Mouse (Mus musculus) forebrain, embryonic 12.5 days (tissue): ENCODE data around the gene Net1. TPM values are rescaled to one million over a fixed set of nuclear protein-coding genes. Genes with fewer than 3 reads are reported as not detected.
"Not testable (repeated sequence)": the region's sequence is repeated elsewhere in the genome, so short reads cannot be mapped to it uniquely, and the experiment has no call there.

Experiments
- ATAC-seq: fragments of 200-750 bp; cut with Nextera tagmentation; 2 replicates; pipeline ENCODE4 v1.8.0; 2017; ENCODE audit warnings: moderate TSS enrichment; ENCODE audit not compliant: low FRiP score
- H3K27ac ChIP-seq: fragments of 300-500 bp; sonication (generic); 2 replicates; pipeline ENCODE4 v1.5.1; 2016; ENCODE audit warnings: mild to moderate bottlenecking
- H3K27me3 ChIP-seq: fragments of 300-500 bp; sonication (generic); 2 replicates; pipeline ENCODE4 v1.6.1; 2016; ENCODE audit warnings: mild to moderate bottlenecking
- H3K36me3 ChIP-seq: fragments of 300-500 bp; sonication (generic); replicated peaks from 2 replicates; pipeline ENCODE4 v1.6.1; 2016; ENCODE audit warnings: mild to moderate bottlenecking
- H3K4me1 ChIP-seq: fragments of 300-500 bp; sonication (generic); 2 replicates; pipeline ENCODE4 v1.6.1; 2016
- H3K4me2 ChIP-seq: fragments of 300-500 bp; sonication (generic); 2 replicates; pipeline ENCODE4 v1.6.1; 2016; ENCODE audit warnings: mild to moderate bottlenecking, moderate library complexity
- H3K4me3 ChIP-seq: fragments of 300-500 bp; sonication (generic); replicated peaks from 2 replicates; pipeline ENCODE4 v1.5.1; 2016; ENCODE audit warnings: mild to moderate bottlenecking
- H3K9ac ChIP-seq: fragments of 300-500 bp; sonication (generic); 2 replicates; pipeline ENCODE4 v1.6.1; 2016; ENCODE audit warnings: mild to moderate bottlenecking
- H3K9me3 ChIP-seq: fragments of 300-500 bp; sonication (generic); 2 replicates; pipeline ENCODE4 v1.6.1; 2016
- whole genome bisulfite sequencing: fragments of 180-500 bp; shearing (Covaris S2); methylation state at CpG from one replicate; pipeline ENCODE4 v1.1.7; 2016; 5-methylcytosine and 5-hydroxymethylcytosine counted together
- polyA plus RNA-seq: library from polyadenylated mRNA; unstranded; fragments of >200 nt; fragmentation: Nextera tagmentation; extraction: Ambion mirVana; gene quantifications from 2 replicates; pipeline ENCODE4 v1.2.1, GENCODE M21; 2016

Gene Net1
- polyA plus RNA-seq, 1 experiment from 2014 or later: 49.2 TPM

DNA sequence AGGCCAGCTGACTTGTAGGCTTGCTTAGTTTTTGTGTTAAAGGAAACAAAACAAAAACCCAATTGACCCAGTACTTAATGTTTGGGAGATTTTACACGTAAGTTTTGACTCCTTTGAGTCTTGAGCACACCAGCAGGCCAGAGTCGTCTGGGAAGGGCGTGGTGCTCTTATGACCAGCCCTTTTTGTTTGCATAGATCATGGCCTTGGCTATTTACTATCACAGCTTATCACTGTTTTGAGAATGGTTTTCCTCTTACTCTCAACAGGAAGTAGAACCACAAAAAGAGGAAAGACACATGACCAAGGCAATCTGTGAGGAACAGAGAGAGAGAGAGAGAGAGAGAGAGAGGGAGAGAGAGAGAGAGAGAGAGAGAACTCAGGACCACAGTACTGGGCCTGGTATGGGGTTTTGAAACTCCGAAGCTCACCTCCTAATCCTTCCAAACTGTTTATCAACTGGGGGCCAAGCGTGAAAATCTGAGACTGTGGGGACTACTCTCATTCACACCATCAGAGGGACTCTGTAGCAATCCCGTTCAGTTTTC, 10.8 kb downstream of the Net1 start:
- Histone ChIP-seq H3K9ac (no peak overlapping the region), H3K27me3 (no peaks in the 10 kb centered on the region), H3K4me1 (no peaks in the 10 kb centered on the region), H3K36me3 (peaks cover 33% of the 10 kb centered on the region), H3K27ac (no peak overlapping the region), H3K4me3 (no peak overlapping the region), H3K9me3 (no peaks in the 10 kb centered on the region), H3K4me2 (no peak overlapping the region)
- 90% methylated on average over 6 of the region's 6 CpGs for WGBS
- ATAC-seq: no peak

DNA sequence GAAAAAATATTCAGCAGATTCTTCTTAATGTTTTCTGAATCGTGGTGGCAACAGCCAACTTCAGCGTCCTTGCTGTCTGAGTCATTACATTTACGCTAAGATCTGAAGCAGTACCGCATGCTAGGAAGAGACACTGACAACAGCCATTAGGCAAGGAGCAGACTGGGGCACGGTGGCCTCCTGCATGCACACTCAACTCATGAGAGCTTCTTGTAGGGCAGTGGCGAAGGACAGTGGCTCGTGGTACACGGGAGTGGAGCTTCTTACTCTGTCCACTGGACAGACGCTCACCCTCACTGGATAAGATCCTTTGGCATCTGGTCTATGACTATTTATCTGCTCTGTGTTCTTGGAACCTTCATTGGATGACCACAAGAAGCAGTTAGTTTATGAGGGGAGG, 18.7 kb downstream of the Net1 start:
- Histone ChIP-seq H3K4me3 (no peak overlapping the region), H3K36me3 (peaks cover 13% of the 10 kb centered on the region), H3K4me1 (no peaks in the 10 kb centered on the region), H3K4me2 (no peak overlapping the region), H3K9me3 (no peaks in the 10 kb centered on the region), H3K27ac (no peak overlapping the region), H3K27me3 (no peaks in the 10 kb centered on the region), H3K9ac (no peak overlapping the region)
- no peak for ATAC-seq
- 95% methylated on average over 9 of the region's 9 CpGs for WGBS

DNA sequence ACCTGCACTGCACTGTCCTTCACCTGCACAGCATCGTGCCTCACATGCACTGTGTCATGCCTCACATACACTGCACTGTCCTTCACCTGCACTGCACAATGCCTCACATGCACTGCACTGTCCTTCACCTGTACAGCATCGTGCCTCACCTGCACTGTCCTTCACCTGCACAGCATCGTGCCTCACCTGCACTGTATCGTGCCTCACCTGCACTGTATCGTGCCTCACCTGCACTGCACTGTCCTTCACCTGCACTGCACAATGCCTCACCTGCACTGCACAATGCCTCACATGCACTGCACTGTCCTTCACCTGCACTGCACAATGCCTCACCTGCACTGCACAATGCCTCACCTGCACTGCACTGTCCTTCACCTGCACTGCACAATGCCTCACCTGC, 19.8 kb downstream of the Net1 start:
- H3K9ac ChIP-seq, H3K4me3 ChIP-seq, H3K27me3 ChIP-seq, H3K9me3 ChIP-seq, H3K4me2 ChIP-seq, H3K27ac ChIP-seq, ATAC-seq, H3K4me1 ChIP-seq: not testable (repeated sequence)
- H3K36me3 ChIP-seq: peaks cover 13% of the 10 kb centered on the region
- 95% methylated on average over 5 of the region's 5 CpGs for WGBS

DNA sequence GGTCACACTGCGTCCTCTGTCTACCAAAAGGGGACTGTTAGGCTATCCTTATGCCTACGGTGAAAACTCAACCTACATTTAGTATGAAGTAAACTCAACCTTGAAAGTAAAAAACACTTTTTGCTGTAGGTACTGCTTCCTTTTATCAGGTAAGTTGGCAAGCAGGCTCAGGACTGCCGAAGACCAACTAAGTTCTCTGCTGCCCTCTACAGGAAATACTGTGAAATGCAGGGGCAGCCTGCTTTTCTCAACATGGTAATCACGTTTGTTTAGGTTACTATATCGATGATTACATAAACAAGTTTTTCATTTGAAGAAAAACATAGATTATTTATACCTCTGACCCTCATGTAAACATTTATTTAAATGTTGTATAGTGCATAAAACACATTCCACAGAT, 21.1 kb downstream of the Net1 start:
- no peak overlapping the region for H3K4me2 ChIP-seq
- 0 out of 2 replicates have a peak, but pooled peaks cover 4% of the 10 kb centered on the region for H3K4me1 ChIP-seq
- H3K9me3 ChIP-seq: no peaks in the 10 kb centered on the region
- 44% methylated on average over 5 of the region's 5 CpGs for WGBS
- no peak overlapping the region for H3K27ac ChIP-seq
- H3K27me3 ChIP-seq: no peaks in the 10 kb centered on the region
- no peak overlapping the region for H3K9ac ChIP-seq
- no peak for ATAC-seq
- H3K36me3 ChIP-seq: peaks cover 10% of the 10 kb centered on the region
- no peak overlapping the region for H3K4me3 ChIP-seq

DNA sequence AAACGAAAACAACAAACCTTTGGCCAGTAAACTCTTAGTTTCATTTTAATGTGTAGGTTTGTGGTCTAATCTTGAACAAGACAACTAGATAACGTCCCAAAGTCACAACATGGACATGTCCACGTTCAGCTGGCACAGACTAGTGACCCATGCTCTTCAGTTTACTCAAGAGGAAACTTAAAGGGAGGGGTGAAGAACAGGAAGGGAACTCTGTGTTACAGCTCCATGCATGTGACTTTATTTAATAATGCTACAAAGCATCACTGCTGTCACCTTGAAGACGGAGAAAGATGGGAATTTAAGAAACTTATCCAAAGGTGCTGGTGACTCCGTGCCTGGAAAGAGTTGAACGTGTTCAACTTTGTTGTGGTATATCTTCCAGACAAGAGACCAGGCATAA, 22.0 kb downstream of the Net1 start:
- no peaks in the 10 kb centered on the region for H3K9me3 ChIP-seq
- H3K9ac ChIP-seq: no peak overlapping the region
- H3K27ac ChIP-seq: no peak overlapping the region
- WGBS: 93% methylated on average over 6 of the region's 6 CpGs
- no peak overlapping the region for H3K4me2 ChIP-seq
- H3K27me3 ChIP-seq: no peaks in the 10 kb centered on the region
- no peak for ATAC-seq
- H3K36me3 ChIP-seq: peaks cover 10% of the 10 kb centered on the region
- H3K4me1 ChIP-seq: 0 out of 2 replicates have a peak, but pooled peaks cover 4% of the 10 kb centered on the region
- H3K4me3 ChIP-seq: no peak overlapping the region

DNA sequence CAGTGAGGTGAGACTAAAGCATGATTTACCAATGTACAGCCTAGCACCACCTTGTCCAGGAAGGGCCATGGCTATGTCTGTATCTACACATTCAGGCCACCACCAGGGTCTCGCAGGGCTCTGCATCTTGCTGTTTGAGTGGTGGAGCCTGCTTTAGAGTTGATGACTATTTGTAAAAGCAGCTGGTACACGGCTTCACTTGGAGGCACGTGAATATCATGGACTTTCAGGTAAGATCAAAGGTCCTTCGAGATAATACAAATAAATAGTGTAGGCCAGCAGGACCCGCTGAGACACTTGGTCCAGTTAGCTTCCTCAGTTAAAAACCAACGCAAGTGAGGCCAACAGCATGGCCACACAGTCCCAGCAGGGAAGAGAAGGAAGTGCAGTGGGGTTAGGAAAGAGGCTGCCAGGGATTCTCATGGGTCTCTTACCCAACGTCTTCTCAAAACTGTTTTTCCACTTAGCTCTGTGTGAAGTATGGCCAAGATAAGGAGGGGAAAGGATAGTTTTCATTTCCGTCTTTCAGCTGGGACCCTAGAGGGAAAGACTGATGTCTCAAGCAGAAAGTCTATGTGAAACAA, 22.5 kb downstream of the Net1 start:
- ATAC-seq: no peak
- H3K4me1 ChIP-seq: 0 out of 2 replicates have a peak, but pooled peaks cover 4% of the 10 kb centered on the region
- H3K27me3 ChIP-seq: no peaks in the 10 kb centered on the region
- no peaks in the 10 kb centered on the region for H3K9me3 ChIP-seq
- H3K4me2 ChIP-seq: no peak overlapping the region
- no peak overlapping the region for H3K4me3 ChIP-seq
- WGBS: 91% methylated on average over 8 of the region's 8 CpGs
- H3K36me3 ChIP-seq: peaks cover 10% of the 10 kb centered on the region
- no peak overlapping the region for H3K27ac ChIP-seq
- H3K9ac ChIP-seq: no peak overlapping the region

DNA sequence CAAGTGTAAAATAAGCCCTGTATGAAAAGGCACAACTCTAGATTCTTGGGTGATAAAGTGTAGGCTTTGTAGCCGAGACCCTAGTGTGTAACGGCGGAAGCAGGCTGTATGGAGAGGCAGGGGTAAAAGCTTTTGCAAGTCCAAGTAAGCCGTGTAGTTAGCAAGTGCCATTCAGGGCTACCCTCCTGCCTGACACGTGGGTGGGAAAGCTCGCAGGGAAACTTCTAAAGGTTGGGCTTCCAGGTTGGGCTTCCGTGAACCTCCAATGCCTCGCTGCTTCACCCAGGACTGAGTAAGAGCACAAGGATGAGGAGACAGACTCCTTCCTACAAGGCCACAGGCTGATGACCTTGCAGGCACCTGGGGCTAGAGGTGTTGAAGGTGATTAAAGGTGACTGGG, 23.5 kb downstream of the Net1 start:
- Histone ChIP-seq H3K9ac (no peak overlapping the region), H3K4me2 (no peak overlapping the region), H3K36me3 (peaks cover 10% of the 10 kb centered on the region), H3K4me1 (0 out of 2 replicates have a peak, but pooled peaks cover 4% of the 10 kb centered on the region), H3K27ac (no peak overlapping the region), H3K27me3 (no peaks in the 10 kb centered on the region), H3K9me3 (no peaks in the 10 kb centered on the region), H3K4me3 (no peak overlapping the region)
- 73% methylated on average over 8 of the region's 8 CpGs for WGBS
- ATAC-seq: no peak

DNA sequence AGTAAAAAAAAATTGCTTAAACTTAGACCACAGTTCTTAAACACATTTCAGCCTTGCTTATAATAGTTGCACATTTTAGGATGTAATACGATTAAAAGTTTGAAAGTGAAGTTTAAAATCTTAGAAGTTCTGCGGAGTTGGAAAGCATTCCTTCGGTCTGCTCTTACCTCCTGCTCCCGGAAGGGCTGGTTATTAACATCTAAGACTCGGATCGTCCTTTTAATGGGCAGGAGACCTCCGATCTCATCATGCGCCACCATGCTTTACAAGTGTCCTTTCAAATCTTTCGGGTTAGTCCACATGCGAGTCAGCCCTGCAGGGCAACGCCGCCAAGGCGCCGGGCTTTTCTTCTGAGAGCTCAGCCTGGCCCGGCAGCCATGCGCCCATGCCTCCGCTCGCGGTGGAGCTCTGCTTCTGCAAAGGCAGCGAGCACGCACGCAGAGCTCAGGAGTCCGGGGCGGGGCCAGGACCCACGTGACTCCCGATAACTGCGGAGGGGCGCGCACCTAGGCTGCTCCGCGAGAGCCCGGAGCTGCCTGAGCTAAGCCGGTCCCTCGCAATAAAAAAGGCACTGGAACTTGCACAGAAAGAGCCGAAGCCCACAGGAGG, 24.8 kb downstream of the Net1 start:
- peak; percentile 98 for ATAC-seq
- Histone ChIP-seq H3K27ac (no peak overlapping the region), H3K36me3 (peaks cover 8% of the 10 kb centered on the region)

DNA sequence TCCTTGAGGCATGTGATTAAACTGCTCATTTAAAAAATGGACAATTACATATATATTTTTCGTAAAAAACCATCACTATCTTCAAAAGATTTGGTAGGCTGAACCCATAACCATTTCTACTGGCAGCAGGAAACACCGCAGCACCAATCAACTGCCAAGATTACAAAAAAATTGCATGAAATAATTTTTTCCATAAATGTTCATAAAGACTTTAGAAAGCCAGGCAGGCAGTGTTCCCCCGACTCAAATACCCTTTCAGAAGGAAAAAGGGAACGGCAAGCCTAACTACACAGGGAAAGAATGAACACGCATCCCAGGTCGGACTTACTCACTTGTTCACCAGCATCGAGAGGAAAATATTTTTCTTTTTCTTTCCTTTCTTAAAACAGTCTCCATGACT, 25.4 kb downstream of the Net1 start:
- 19% methylated on average over 7 of the region's 7 CpGs for WGBS
- no peak overlapping the region for H3K9ac ChIP-seq
- H3K4me1 ChIP-seq: 0 out of 2 replicates have a peak, but pooled peaks cover 4% of the 10 kb centered on the region

More for the DNA sequence above, 24.8 kb downstream of the Net1 start:
- WGBS: under 1% methylated on average over 35 of the region's 35 CpGs
- H3K4me1 ChIP-seq: 0 out of 2 replicates have a peak, but pooled peaks cover 4% of the 10 kb centered on the region
- no peaks in the 10 kb centered on the region for H3K27me3 ChIP-seq
- H3K9me3 ChIP-seq: no peaks in the 10 kb centered on the region
- peak overlapping the region; percentile 65 for H3K4me2 ChIP-seq
- peak overlapping the region; percentile 48 for H3K4me3 ChIP-seq
- peak overlapping the region; percentile 61 for H3K9ac ChIP-seq

DNA sequence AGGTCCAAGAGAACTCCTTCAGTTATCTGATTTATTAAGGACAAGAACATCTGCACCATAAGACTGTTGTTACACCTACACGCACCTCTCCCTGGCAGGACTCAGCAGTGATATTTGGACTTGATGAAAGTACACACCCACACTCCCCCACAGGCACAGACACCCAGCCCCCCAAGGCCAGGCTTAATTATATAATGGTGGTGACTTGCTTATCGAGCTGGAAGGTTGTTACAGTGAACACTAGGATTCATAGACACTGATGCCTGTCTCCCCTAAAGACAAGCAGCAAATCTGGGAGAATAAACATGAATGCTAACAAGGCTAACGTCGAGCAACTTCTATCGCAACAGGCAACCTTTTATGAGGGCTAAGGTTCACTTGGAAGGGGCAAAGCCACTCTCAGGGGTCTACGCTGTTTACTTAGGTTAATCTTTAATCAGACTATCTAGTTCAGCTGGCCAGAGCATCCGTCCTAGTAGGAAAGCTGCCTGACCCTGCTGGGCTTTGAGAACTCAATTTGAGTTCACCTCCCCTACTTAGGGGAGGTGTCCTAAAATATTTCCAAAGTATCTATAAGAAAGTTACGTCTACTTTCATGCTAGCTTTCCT, 26.4 kb downstream of the Net1 start:
- WGBS: 62% methylated on average over 8 of the region's 8 CpGs
- H3K4me2 ChIP-seq: peak overlapping the region; percentile 65; the same call in 1 of the 2 replicates

More for the DNA sequence above, 25.4 kb downstream of the Net1 start:
- Histone ChIP-seq H3K27ac (no peak overlapping the region), H3K36me3 (peaks cover 12% of the 10 kb centered on the region), H3K27me3 (no peaks in the 10 kb centered on the region), H3K4me3 (peak overlapping the region; percentile 48), H3K4me2 (peak overlapping the region; percentile 65), H3K9me3 (no peaks in the 10 kb centered on the region)
- no peak for ATAC-seq

DNA sequence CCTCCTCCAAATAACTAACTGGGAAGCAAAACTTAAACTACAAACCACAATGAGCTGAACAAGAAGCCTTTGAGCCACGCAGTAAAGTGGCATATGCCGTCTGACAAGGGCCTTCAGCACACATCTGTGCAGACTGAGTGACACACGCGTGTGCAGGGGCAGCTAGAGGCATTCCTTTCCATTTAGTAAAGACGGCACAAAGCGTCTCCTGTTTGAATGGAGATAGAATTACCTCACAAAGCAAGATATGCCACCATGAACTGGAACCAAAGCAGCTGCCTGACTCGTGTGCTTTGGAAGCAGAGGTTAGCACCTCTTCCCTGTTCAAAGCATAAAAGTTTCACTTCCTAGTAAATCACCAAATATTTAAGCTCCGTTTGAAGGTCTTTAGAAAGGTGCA, 28.0 kb downstream of the Net1 start:
- Histone ChIP-seq H3K4me3 (no peak overlapping the region), H3K9me3 (no peaks in the 10 kb centered on the region), H3K27me3 (no peaks in the 10 kb centered on the region), H3K4me1 (0 out of 2 replicates have a peak, but pooled peaks cover 4% of the 10 kb centered on the region), H3K4me2 (no peak overlapping the region), H3K36me3 (peaks cover 36% of the 10 kb centered on the region), H3K27ac (no peak overlapping the region), H3K9ac (no peak overlapping the region)
- 60% methylated on average over 8 of the region's 8 CpGs for WGBS
- ATAC-seq: no peak

More for the DNA sequence above, 26.4 kb downstream of the Net1 start:
- H3K27me3 ChIP-seq: no peaks in the 10 kb centered on the region
- no peaks in the 10 kb centered on the region for H3K9me3 ChIP-seq
- H3K4me3 ChIP-seq: peak overlapping the region; percentile 48; the same call in 1 of the 2 replicates
- ATAC-seq: no peak
- H3K27ac ChIP-seq: no peak overlapping the region
- peaks cover 22% of the 10 kb centered on the region for H3K36me3 ChIP-seq
- no peak overlapping the region for H3K9ac ChIP-seq
- H3K4me1 ChIP-seq: 0 out of 2 replicates have a peak, but pooled peaks cover 4% of the 10 kb centered on the region

DNA sequence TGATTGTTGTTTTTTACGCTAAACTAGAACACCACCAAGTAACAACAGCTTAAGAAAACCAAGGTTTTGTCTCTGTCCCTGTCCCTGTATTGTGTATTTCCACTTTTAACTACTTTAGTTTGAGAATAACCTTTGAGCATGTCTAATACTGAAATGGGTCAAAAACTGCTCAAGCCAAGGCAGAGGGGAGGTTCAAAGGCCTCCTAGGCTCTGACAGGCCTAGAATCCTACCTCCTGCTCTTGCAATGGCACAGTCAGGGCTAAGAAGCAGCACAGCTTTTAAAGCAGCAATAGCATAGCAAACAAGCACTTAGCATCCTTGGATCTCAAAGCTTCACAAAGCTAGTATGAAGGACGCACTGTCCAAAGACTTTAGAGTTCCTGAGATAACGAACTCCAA, 28.9 kb downstream of the Net1 start:
- 88% methylated on average over 3 of the region's 3 CpGs for WGBS
- H3K36me3 ChIP-seq: peaks cover 44% of the 10 kb centered on the region

More for the DNA sequence above, 28.9 kb downstream of the Net1 start:
- no peak overlapping the region; the same call in 1 of the 2 replicates for H3K9ac ChIP-seq
- H3K4me1 ChIP-seq: 0 out of 2 replicates have a peak, but pooled peaks cover 4% of the 10 kb centered on the region
- no peaks in the 10 kb centered on the region for H3K27me3 ChIP-seq
- no peak overlapping the region for H3K4me3 ChIP-seq
- H3K4me2 ChIP-seq: no peak overlapping the region
- no peaks in the 10 kb centered on the region for H3K9me3 ChIP-seq
- no peak overlapping the region for H3K27ac ChIP-seq
- no peak for ATAC-seq
